Mouse (Mus musculus) monocyte, adult 5-6 weeks (primary cell): ENCODE results near the gene Ttc36. TPM values are rescaled to one million over a fixed set of nuclear protein-coding genes. Genes with fewer than 3 reads are reported as not detected.

ENCODE experiments used
- ATAC-seq: fragments of 153-309, 156-312 bp; replicated peaks from 2 replicates; pipeline ENCODE4 v1.8.0; 2017; ENCODE audit warnings: mild to moderate bottlenecking; ENCODE audit not compliant: low TSS enrichment, insufficient number of reproducible peaks, severe bottlenecking, poor library complexity, low FRiP score
- total RNA-seq: library from RNA; stranded (forward); fragments of 200-1000, 200-491, 200-594 nt; gene quantifications from 3 replicates; pipeline ENCODE4 v1.2.3, GENCODE M21; 2017

Gene Ttc36
- total RNA-seq: not detected in 3 replicates

- no peak for ATAC-seq
Observed at GRCm38 (mm10) chr9:44802808-44803450, at the start of gene Ttc36. Gene Ttc36 (minus strand): TSS chr9:44803072.

GRCm38 (mm10) chr9:44847446-44847845, 44.6 kb upstream of the Ttc36 start:
- no peak for ATAC-seq

GRCm38 (mm10) chr9:44841241-44841640, 38.4 kb upstream of the Ttc36 start:
- ATAC-seq: no peak

GRCm38 (mm10) chr9:44836439-44836838, 33.6 kb upstream of the Ttc36 start:
- peak; percentile 70; the same call in 1 of the 2 replicates for ATAC-seq

- ATAC-seq: no peak
Observed at GRCm38 (mm10) chr9:44832356-44832755, 29.5 kb upstream of the Ttc36 start.

GRCm38 (mm10) chr9:44830506-44830905, 27.6 kb upstream of the Ttc36 start:
- no peak for ATAC-seq

- ATAC-seq: no peak
Observed at GRCm38 (mm10) chr9:44828944-44829343, 26.1 kb upstream of the Ttc36 start.

GRCm38 (mm10) chr9:44826660-44827059, 23.8 kb upstream of the Ttc36 start:
- ATAC-seq: no peak

- no peak for ATAC-seq
Observed at GRCm38 (mm10) chr9:44819920-44820827, 17.3 kb upstream of the Ttc36 start.

GRCm38 (mm10) chr9:44817522-44817921, 14.7 kb upstream of the Ttc36 start:
- ATAC-seq: no peak

GRCm38 (mm10) chr9:44814179-44814578, 11.3 kb upstream of the Ttc36 start:
- no peak for ATAC-seq

- ATAC-seq: no peak
Observed at GRCm38 (mm10) chr9:44810316-44810715, 7.4 kb upstream of the Ttc36 start.

GRCm38 (mm10) chr9:44807778-44808177, 4.9 kb upstream of the Ttc36 start:
- ATAC-seq: no peak

GRCm38 (mm10) chr9:44807141-44807540, 4.3 kb upstream of the Ttc36 start:
- no peak for ATAC-seq

- ATAC-seq: no peak
Observed at GRCm38 (mm10) chr9:44805536-44805935, 2.7 kb upstream of the Ttc36 start.

- ATAC-seq: no peak
Observed at GRCm38 (mm10) chr9:44804678-44805077, 1.8 kb upstream of the Ttc36 start.

GRCm38 (mm10) chr9:44801669-44802068, 1.2 kb downstream of the Ttc36 start:
- ATAC-seq: no peak

GRCm38 (mm10) chr9:44799958-44800324, 2.9 kb downstream of the Ttc36 start:
- no peak for ATAC-seq

- ATAC-seq: peak; percentile 40
Observed at GRCm38 (mm10) chr9:44799102-44799957, 3.5 kb downstream of the Ttc36 start, which contains the start of gene Tmem25. Gene Tmem25 (minus strand): TSS chr9:44799307.
